Mouse (Mus musculus): ENCODE measurements around the gene Chst11.

Gene Chst11

DNA sequence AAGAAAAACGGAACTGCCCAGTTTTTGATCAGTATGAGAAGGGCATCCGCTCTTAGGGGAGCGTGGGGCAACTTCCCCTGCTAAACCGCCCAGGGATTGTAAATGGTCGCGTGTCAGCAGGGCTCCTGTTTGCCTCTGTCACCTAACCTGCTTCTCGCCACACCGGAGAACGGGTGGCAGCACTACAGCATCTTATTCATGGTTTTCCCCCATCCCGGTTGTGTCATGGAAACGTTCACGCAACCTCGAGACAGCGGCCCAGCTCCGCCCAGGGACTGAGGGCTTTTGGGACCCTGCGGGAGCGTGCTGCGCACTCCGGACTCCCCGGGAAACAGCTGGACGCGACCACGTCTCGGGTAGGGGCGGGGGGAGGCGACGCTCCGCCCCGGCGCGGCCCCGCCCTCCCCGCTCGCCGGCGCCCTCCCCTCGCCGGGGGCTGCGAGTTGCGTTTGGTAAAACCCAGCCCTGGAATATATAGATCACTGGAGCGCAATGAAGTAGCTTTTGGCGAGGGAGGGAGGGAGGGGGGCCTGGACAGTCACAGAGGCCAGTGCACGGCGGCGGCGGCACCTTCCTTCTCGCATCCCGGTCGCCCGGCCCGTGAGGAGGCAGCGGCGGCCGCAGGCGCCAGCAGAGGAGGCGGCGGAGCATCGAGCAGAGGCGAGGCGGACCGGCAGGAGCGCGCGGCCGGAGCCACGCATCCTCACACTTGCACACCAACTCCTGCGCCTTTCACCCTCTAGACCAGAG, at the start of gene Chst11:
Gene Chst11, plus strand, starts transcription at position 549 of the 750 bp plus-strand sequence.
- DNase-seq (ENCODE audit: low spot score): peak; percentile 85

- DNase-seq (ENCODE audit: low spot score): no peak
These were observed 49.5 kb upstream of the Chst11 start for GRCm38 (mm10) chr10:82935774-82936173.

DNA sequence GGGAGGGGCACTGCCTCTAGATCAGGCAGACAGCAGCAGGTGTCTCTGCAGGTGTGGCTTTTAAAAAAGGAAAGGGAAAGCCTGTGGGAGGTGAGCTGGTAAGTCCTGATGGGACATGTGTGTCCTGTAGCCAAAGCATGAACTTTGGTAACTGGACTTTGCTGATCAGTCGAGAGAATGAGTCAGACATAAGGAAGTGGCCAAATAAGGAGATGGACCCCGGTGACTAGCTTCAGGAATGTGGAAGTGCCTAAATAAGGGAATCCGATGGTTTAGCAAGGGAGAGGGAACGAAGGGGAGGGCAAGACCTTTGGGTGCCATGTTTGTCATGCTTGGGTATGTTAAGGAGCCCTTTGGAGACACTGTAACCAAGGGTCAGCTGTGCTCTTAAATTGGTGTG, 31.9 kb upstream of the Chst11 start:
- DNase-seq (ENCODE audit: low spot score): no peak

GRCm38 (mm10) chr10:82955117-82955516, 30.2 kb upstream of the Chst11 start:
- DNase-seq (ENCODE audit: low spot score): no peak

DNA sequence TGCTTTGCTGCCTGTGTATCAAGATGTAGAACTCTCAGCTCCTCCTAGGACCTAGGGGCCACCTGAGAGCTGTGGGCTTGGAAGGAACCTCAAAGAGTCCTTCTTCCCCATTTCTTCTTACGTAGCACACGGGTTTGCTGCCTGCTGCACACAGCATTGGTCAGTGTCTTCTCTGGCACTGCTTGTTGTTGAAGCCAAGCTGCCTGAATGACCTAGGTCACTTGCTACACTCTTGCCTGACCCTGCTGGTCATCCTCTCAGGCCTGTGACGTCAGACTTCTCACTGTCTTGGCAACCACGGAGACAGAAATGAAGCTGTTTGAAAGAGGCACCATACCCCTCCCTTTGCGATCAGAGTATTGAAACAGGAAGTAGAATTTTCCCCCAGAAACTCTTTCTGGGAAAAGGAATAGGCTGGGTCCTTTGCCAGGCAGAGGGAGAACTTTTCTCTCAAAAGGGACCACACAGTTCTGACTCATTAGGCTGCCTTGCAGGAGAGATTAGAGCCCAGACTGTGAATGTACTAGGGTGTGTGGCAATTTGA, 27.0 kb upstream of the Chst11 start:
- DNase-seq (ENCODE audit: low spot score): no peak

- no peak for DNase-seq (ENCODE audit: low spot score)
These were observed 26.0 kb upstream of the Chst11 start for GRCm38 (mm10) chr10:82959316-82959715.

- DNase-seq (ENCODE audit: low spot score): no peak
These were observed 24.0 kb upstream of the Chst11 start for GRCm38 (mm10) chr10:82961302-82961701.

GRCm38 (mm10) chr10:82962018-82962417, 23.3 kb upstream of the Chst11 start:
- DNase-seq (ENCODE audit: low spot score): no peak

DNA sequence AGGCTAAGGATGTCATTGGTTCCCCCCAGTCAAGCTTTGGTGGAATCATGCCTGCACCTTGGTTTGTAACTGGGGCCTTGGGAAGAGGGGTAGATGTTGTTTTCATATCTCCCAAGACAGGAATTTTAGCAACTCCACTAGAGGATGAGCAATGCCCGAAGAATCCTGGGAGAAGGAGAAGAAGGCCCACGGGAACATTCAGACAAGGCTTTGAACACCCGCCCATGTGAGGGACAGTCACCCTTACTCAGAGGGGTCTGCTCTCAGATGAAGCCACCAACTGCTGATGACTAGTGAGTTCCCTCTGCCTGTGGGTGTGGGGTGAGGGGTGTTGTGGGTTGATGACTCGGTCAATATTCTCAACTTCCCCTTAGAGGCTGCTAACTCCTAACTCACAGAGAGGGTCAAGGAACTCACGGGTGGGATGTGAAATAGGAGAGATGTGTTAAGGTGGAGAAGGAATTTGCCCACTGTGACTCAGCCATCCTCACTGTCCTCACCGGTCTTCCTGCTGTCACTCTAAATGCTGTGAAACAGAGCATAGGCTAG, 22.8 kb upstream of the Chst11 start:
- no peak for DNase-seq (ENCODE audit: low spot score)

DNA sequence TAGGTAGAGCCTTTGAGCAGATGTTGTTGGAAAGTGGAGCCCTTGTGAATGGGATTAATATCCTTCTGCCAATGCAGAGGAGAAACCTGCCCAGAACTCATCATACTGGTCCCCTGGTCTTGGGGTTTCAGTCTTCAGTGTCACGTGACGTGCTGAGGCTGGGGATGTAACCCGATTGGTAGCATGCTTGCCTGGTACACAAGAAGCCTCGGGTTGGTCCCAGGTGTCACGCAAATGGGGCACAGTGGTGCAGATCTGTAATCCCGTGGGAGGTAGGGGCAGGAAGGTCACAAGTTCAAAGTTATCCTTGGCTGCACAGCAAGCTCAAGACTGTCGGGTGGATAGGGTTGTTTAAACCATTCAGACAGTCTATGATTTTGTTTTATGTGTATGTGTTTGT, 20.8 kb upstream of the Chst11 start:
- no peak for DNase-seq (ENCODE audit: low spot score)

GRCm38 (mm10) chr10:82966672-82967071, 18.6 kb upstream of the Chst11 start:
- no peak for DNase-seq (ENCODE audit: low spot score)

DNA sequence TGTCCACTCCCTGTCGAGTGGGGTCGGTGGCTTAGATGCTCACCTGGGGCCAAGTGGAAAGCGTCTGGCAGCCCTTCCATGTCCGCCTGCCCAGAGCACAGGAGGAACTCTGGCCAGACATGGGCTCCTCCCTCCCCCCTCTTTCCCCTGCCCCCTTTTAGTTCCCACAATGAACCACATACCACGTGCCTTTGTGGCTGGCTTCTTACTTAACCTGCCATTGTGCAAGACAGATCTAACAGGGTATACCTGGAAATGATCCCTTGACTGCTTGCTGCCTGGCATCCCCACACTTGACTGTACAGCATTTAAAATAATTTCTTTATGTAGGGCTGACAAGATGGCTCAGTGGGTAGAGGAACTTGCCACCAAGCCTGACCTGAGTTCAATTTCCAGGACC, 15.7 kb upstream of the Chst11 start:
- DNase-seq (ENCODE audit: low spot score): no peak

DNA sequence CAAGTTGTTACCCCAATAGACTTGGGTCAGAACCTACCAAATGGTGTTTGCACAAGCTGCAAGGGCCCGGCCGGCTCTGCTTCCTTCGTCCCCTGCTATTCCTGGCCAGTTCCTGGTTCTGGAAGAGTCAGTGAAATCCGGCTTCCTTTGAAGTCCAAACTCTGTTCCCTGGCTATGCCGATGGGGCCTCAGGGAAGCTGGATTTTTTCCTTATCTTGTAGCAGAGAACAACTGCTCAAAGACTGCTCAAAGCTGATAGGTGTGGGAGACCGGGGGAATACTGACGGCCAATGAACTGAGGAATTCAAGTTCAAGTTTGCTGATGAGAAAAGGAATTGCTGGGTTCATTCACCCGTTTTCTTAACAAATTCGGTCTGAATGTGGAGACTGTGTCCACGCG, 13.7 kb upstream of the Chst11 start:
- DNase-seq (ENCODE audit: low spot score): no peak

DNA sequence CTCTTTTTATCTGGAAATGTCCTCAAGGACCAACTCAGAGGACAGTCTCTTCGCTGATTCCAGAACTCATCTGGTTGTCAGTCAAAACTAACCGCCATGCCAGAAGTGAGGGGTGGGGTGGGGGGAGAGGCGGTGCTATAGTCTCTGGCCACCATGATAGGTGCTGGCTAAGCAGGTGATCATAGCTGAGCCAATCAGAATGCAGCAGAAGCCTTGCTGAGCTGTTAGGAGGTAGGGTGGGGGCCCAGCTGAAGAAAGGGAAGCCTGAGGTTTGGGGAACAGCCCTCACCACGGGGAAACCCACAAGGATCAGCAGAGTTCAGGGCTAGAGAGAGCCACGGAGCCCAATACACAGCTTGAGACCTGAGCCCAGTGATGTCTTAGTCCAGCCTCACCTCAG, 11.1 kb upstream of the Chst11 start:
- DNase-seq (ENCODE audit: low spot score): no peak

GRCm38 (mm10) chr10:82974627-82975177, 10.6 kb upstream of the Chst11 start:
- DNase-seq (ENCODE audit: low spot score): no peak

DNA sequence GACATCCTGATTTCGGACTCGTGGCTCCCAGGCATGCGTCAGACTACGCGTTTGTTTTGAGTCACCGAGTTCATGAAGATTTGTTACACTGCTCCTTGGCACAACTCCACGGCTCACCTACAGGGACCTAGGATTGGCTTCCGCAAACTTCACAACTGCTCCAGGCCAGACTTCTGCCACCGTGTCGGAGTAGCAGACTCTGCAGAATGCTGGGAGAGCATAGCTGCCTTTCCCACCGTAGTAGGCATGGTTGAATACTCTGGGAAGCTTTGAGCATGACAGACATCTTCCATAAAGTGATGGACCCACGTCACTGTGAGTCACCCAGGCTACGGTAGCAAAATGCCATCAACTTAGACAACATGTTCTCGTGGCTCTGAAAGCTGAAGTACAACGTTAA, 9.5 kb upstream of the Chst11 start:
- DNase-seq (ENCODE audit: low spot score): no peak

GRCm38 (mm10) chr10:82982286-82982685, 3.0 kb upstream of the Chst11 start:
- DNase-seq (ENCODE audit: low spot score): no peak

DNA sequence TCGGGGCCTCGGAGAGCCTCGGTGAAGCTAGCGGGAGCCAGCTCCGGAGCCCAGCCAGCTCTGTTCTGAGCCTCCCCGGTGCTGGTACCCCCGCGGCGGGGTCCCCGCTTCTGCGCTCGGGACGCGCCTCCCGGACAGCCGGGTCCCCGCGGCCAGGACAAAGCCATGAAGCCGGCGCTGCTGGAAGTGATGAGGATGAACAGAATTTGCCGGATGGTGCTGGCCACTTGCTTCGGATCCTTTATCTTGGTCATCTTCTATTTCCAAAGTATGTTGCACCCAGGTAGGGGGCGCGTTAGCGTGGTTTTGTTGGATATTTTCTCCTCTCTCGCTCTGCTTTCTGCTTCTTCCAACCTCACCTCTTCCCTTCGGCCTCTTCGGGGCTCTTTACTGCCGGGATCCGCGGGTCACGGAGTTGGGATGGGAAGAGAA, 418 bp downstream of the Chst11 start:
- DNase-seq (ENCODE audit: low spot score): peak; percentile 57

DNA sequence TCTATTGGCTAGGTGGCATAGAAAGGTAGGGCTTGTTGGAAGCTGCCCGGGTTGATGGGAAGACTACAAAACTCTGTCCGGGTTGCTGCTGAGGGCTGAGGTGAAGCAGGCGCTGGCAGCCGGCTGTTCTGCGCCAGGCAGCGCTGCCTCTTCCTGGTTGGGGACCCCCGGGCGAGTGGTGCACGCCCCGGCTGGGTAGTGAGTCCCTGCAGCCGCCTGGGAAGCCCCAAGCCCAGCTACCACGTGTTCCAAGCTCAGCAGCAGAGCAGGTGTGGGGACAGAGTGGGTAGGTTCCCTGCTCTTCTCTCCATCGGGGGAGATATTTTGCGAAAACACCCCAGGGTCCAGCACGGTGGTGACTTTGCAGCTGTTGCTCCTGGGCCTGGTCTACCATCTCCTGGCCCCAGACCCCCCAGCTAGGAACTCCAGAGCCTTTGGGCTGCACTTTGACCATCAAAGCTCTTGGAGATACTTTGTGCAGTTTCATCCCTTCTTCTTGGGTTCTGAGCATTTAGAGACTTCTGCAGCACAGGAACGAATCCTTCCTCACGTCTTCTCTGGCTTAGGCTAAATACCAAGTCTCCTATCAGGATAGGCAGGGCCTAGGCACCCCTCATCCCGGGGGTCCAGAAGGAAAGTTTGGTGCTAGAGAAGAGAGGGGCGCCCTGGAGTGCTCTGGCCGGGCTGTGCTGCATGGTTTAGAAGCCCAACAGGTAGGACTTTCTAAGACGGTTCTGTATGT, 1.1 kb downstream of the Chst11 start:
- DNase-seq (ENCODE audit: low spot score): peak; percentile 23

GRCm38 (mm10) chr10:82986993-82987349, 1.7 kb downstream of the Chst11 start:
- DNase-seq (ENCODE audit: low spot score): no peak

DNA sequence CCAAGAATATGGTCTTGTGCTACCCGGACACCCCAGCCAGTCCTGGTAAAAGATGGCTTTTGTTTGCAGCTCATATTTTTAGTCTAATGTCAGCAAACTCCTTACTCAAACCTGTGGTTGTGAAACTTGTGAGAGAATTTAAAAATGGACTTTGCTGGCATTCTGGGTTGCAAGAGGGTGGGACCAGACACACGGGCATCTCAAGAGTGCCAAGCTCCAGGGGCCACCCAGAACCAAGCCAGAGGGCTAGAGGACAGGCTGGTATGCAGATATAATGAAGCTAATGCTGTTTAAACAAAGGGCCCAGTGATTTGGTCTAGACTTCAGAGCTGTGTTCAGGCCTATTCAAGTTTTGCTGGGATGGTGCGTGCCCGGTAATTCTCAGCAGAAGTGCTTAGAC, 2.1 kb downstream of the Chst11 start:
- DNase-seq (ENCODE audit: low spot score): no peak

- DNase-seq (ENCODE audit: low spot score): no peak
These were observed 4.2 kb downstream of the Chst11 start for GRCm38 (mm10) chr10:82989418-82990025.

Data from ovary, postnatal 36 days (tissue).